Mouse (Mus musculus) myocyte (in vitro differentiated cells): ENCODE measurements around the gene Pard3. TPM values are rescaled to one million over a fixed set of nuclear protein-coding genes. Genes with fewer than 3 reads are reported as not detected.

Experiments used
- H3K27me3 ChIP-seq: one replicate; pipeline ENCODE4 v1.6.1; 2011; ENCODE audit not compliant: control insufficient read depth, insufficient read depth, insufficient read length
- H3K36me3 ChIP-seq: one replicate; pipeline ENCODE4 v1.6.1; 2011; ENCODE audit not compliant: control insufficient read depth, insufficient read depth
- H3K4me2 ChIP-seq: one replicate; pipeline ENCODE4 v1.6.1; 2011; ENCODE audit warnings: low read depth, control low read depth
- H3K4me3 ChIP-seq: one replicate; pipeline ENCODE4 v1.5.1; 2011; ENCODE audit warnings: mild to moderate bottlenecking, control low read depth, moderate library complexity
- H3K79me2 ChIP-seq: one replicate; pipeline ENCODE4 v1.6.1; 2011; ENCODE audit not compliant: control insufficient read depth, insufficient read depth
- H3ac ChIP-seq: one replicate; pipeline ENCODE4 v1.6.1; 2011; ENCODE audit not compliant: control insufficient read depth, insufficient read length
- CEBPB ChIP-seq: IDR thresholded peaks from 2 replicates; pipeline ENCODE4 v1.6.1; 2011; ENCODE audit warnings: mild to moderate bottlenecking, moderate library complexity; ENCODE audit not compliant: poor library complexity, insufficient read depth, severe bottlenecking
- E2F4 ChIP-seq: IDR thresholded peaks from one replicate; pipeline ENCODE4 v1.6.1; 2011; ENCODE audit warnings: mild to moderate bottlenecking, control low read depth, moderate library complexity; ENCODE audit not compliant: insufficient read depth
- MAX ChIP-seq: IDR thresholded peaks from one replicate; pipeline ENCODE4 v1.6.1; 2011; ENCODE audit warnings: low read depth, mild to moderate bottlenecking, control low read depth
- MYOD1 ChIP-seq, 3 experiments: IDR thresholded peaks; one replicate each; pipeline ENCODE4 v1.6.1; 2011; ENCODE audit warnings: control low read depth in 2 of 3, low read depth in 2 of 3, mild to moderate bottlenecking in 2 of 3, moderate library complexity in 1 of 3; ENCODE audit not compliant: insufficient read length in 2 of 3, control insufficient read depth in 1 of 3
- MYOG ChIP-seq, 3 experiments: IDR thresholded peaks; one replicate each; pipeline ENCODE4 v1.6.1; 2011; ENCODE audit warnings: control low read depth in 2 of 3, low read depth in 2 of 3, mild to moderate bottlenecking in 2 of 3; ENCODE audit not compliant: insufficient read length in 2 of 3, control insufficient read depth in 1 of 3, insufficient read depth in 1 of 3
- POLR2A ChIP-seq: IDR thresholded peaks from one replicate; pipeline ENCODE4 v1.6.1; 2011; ENCODE audit warnings: low read depth, mild to moderate bottlenecking, control low read depth, moderate library complexity; ENCODE audit not compliant: insufficient read length
- POLR2AphosphoS2 ChIP-seq: IDR thresholded peaks from one replicate; pipeline ENCODE4 v1.6.1; 2011; ENCODE audit warnings: low read depth, control low read depth; ENCODE audit not compliant: insufficient read length
- REST ChIP-seq: IDR thresholded peaks from one replicate; pipeline ENCODE4 v1.6.1; 2011; ENCODE audit warnings: mild to moderate bottlenecking, control low read depth, moderate library complexity; ENCODE audit not compliant: insufficient read depth, insufficient read length
- SRF ChIP-seq: IDR thresholded peaks from one replicate; pipeline ENCODE4 v1.6.1; 2011; ENCODE audit warnings: low read depth; ENCODE audit not compliant: control insufficient read depth, insufficient read length
- TCF12 ChIP-seq: IDR thresholded peaks from one replicate; pipeline ENCODE4 v1.6.1; 2011; ENCODE audit warnings: mild to moderate bottlenecking, control low read depth; ENCODE audit not compliant: poor library complexity, insufficient read depth, severe bottlenecking
- TCF3 ChIP-seq: IDR thresholded peaks from one replicate; pipeline ENCODE4 v1.6.1; 2011; ENCODE audit warnings: low read depth, control low read depth; ENCODE audit not compliant: insufficient read length
- USF1 ChIP-seq: IDR thresholded peaks from one replicate; pipeline ENCODE4 v1.6.1; 2011; ENCODE audit warnings: low read depth, mild to moderate bottlenecking, control low read depth, moderate library complexity
- polyA plus RNA-seq: library from polyadenylated mRNA; unstranded; fragments of >200 nt; fragmentation: generic; extraction: Trizol; gene quantifications from one replicate; pipeline ENCODE4 v1.2.1, GENCODE M21; 2012; ENCODE audit warnings: missing spikeins

The Pard3 gene
- polyA plus RNA-seq, 1 experiment: 24.3 TPM

DNA sequence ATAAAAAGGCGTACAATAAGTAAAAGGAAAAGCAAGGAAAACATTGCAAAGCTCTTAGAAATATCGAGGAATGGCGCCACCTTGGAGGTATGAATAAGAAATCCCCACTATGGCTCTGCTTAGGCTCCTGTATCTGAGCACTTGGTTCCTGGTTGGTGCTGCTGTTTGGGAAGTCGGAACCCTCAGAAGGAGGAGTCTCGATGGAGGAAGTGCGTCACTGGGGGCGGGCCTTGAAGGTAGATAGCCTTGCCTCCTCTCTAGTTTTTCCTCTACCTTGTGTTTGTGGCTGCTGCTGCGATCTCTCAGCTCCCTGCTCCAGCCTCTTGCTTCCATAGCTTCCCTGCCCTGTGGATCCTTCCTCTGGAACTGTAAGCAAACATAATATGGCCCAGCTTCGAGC, 515.7 kb downstream of the Pard3 start:
- H3K79me2 ChIP-seq: no peaks in the 10 kb centered on the region
- no peak overlapping the region for H3K4me3 ChIP-seq
- no peaks in the 10 kb centered on the region for H3K36me3 ChIP-seq
- H3ac ChIP-seq: no peak overlapping the region
- H3K27me3 ChIP-seq: no peaks in the 10 kb centered on the region
- no peak for TF ChIP-seq TCF12
- TF ChIP-seq E2F4: no peak
- TF ChIP-seq REST: no peak
- no peak for TF ChIP-seq POLR2AphosphoS2
- TF ChIP-seq TCF3: no peak
- TF ChIP-seq MYOG (IDR thresholded peaks at IDR 0.05; ENCODE audit: control insufficient read depth in 1 of 3, insufficient read depth in 1 of 3, insufficient read length in 2 of 3, low read depth in 2 of 3): no peak
- no peak for TF ChIP-seq CEBPB
- TF ChIP-seq USF1: no peak
- TF ChIP-seq MYOD1 (IDR thresholded peaks at IDR 0.05; ENCODE audit: control insufficient read depth in 1 of 3, insufficient read length in 2 of 3, low read depth in 2 of 3): no peak
- TF ChIP-seq POLR2A: no peak
- TF ChIP-seq SRF: no peak
- no peak for TF ChIP-seq MAX
- H3K4me2 ChIP-seq: no peak overlapping the region

DNA sequence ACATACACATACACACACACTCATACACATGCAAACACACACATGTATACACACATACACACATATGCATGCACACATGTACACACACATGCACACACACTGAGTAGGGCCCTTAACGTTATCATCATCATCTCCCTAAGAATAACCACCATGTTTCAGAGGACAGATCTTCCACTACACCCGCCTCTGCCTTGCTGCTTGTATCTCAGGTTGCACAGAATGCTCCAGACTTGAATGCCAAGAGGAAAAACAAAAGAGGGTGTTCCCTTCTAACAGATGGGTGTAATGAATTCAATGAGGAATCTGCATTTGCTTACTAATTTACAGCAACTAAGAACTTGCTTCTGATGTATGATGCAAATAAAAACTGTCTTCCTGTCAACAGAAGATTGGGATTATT, 519.7 kb downstream of the Pard3 start:
- H3K4me3 ChIP-seq: no peak overlapping the region
- TF ChIP-seq POLR2A: no peak
- TF ChIP-seq TCF3: no peak
- no peak for TF ChIP-seq SRF
- no peak for TF ChIP-seq CEBPB
- TF ChIP-seq USF1: no peak
- no peak for TF ChIP-seq E2F4
- no peak for TF ChIP-seq POLR2AphosphoS2
- no peak for TF ChIP-seq MAX
- TF ChIP-seq MYOD1 (IDR thresholded peaks at IDR 0.05; ENCODE audit: control insufficient read depth in 1 of 3, insufficient read length in 2 of 3, low read depth in 2 of 3): no peak
- no peak for TF ChIP-seq TCF12
- no peak for TF ChIP-seq REST
- TF ChIP-seq MYOG (IDR thresholded peaks at IDR 0.05; ENCODE audit: control insufficient read depth in 1 of 3, insufficient read depth in 1 of 3, insufficient read length in 2 of 3, low read depth in 2 of 3): no peak
- no peaks in the 10 kb centered on the region for H3K79me2 ChIP-seq
- H3ac ChIP-seq: no peak overlapping the region
- H3K27me3 ChIP-seq: no peaks in the 10 kb centered on the region
- H3K36me3 ChIP-seq: no peaks in the 10 kb centered on the region
- no peak overlapping the region for H3K4me2 ChIP-seq

DNA sequence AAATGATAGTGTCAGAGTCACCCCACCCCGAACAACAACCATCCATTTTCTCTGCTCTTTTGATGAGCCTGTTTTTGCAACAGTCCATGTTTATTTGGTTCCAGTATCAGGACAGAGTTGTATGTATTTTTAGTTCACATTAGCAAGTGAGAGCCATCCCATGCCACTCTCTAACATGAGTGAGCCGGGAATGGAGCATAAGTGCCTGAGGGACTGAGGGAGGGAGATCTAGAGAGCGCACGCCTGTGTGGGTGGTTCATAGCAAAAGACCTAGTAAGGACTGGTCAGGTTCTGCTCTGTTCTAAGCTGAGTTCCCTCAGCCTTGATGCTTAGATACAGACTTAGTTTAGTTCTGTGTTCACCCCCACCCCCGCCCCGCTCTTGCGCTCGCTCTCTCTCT, 521.9 kb downstream of the Pard3 start:
- Histone ChIP-seq H3K36me3 (no peaks in the 10 kb centered on the region), H3K27me3 (no peaks in the 10 kb centered on the region), H3ac (no peak overlapping the region), H3K4me3 (no peak overlapping the region), H3K79me2 (no peaks in the 10 kb centered on the region), H3K4me2 (no peak overlapping the region)
- TF ChIP-seq TCF3: no peak
- TF ChIP-seq MAX: no peak
- no peak for TF ChIP-seq POLR2AphosphoS2
- no peak for TF ChIP-seq TCF12
- no peak for TF ChIP-seq E2F4
- TF ChIP-seq USF1: no peak
- no peak for TF ChIP-seq MYOD1 (IDR thresholded peaks at IDR 0.05; ENCODE audit: control insufficient read depth in 1 of 3, insufficient read length in 2 of 3, low read depth in 2 of 3)
- no peak for TF ChIP-seq REST
- no peak for TF ChIP-seq POLR2A
- no peak for TF ChIP-seq SRF

DNA sequence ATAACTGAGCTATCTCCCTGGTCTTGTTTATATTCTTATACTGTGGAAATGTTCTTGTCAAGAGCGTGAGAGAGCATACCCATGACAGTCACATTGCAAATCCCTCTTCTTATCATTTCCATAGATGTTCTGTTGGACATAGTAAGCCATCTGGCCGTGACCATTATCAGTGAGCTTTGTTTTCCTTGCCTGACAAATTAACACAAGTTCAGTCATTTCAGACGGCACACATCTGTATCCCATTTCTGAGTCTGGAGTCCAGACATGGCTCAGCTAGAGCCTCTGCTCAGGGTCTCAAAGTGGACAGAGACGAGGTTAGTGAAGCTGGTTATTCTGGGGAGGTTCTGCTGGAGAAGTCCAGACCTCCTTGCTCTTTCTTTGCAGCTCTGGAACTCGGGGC, 523.0 kb downstream of the Pard3 start:
- no peaks in the 10 kb centered on the region for H3K27me3 ChIP-seq
- no peaks in the 10 kb centered on the region for H3K79me2 ChIP-seq
- no peak for TF ChIP-seq CEBPB
- no peak overlapping the region for H3K4me3 ChIP-seq
- H3ac ChIP-seq: no peak overlapping the region
- H3K36me3 ChIP-seq: no peaks in the 10 kb centered on the region
- H3K4me2 ChIP-seq: no peak overlapping the region

DNA sequence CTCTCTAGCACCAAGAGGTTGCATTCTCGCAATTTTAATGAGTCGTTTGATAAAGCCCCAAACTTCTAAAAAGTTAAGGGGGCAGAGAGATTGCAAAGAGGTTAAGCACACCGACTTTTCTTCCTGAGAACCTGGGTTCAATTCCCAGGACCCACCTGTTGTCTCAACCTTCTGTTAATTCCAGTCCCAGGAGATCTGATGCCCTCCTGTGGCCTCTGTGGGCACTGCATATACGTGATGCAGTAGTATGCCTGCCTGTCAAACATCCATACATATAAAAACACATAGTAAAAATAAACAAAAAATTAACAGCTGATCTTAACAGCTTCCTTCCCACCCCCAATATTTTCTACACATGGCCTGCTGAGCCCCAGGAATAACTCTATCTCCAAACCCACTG, 524.6 kb downstream of the Pard3 start:
- H3K4me2 ChIP-seq: no peak overlapping the region
- no peak overlapping the region for H3K4me3 ChIP-seq
- H3K27me3 ChIP-seq: no peaks in the 10 kb centered on the region
- no peaks in the 10 kb centered on the region for H3K79me2 ChIP-seq
- H3K36me3 ChIP-seq: no peaks in the 10 kb centered on the region
- no peak for TF ChIP-seq MYOG (IDR thresholded peaks at IDR 0.05; ENCODE audit: control insufficient read depth in 1 of 3, insufficient read depth in 1 of 3, insufficient read length in 2 of 3, low read depth in 2 of 3)
- no peak for TF ChIP-seq TCF3
- no peak for TF ChIP-seq USF1
- no peak for TF ChIP-seq TCF12
- TF ChIP-seq REST: no peak
- TF ChIP-seq E2F4: no peak
- TF ChIP-seq SRF: no peak
- TF ChIP-seq POLR2A: no peak
- TF ChIP-seq MAX: no peak
- TF ChIP-seq POLR2AphosphoS2: no peak
- no peak overlapping the region for H3ac ChIP-seq
